Comparison of ENCODE assay signal across 26 mouse cellular contexts in genomic region chr7:109690961-109691360, GRCm38 (mm10). TPM values are rescaled to one million over a fixed set of nuclear protein-coding genes. Genes with fewer than 3 reads are reported as not detected.
DNase-seq lines count a peak whose midpoint lies in the region; ATAC-seq and TF ChIP-seq lines count a peak whose summit lies in the region.
"Had no signal": no experiment of that assay in that cellular context is flagged by ENCODE, and none has a peak within 500 bp of the region (broad histone marks: within the 10 kb centered on the region; RNA-seq: fewer than 3 reads in every experiment).

No protein-coding gene starts in this region.

- H3K36me3 ChIP-seq in liver, adult 2 months (ENCODE audit: control insufficient read depth, insufficient read depth, low read length): no peaks in the 10 kb centered on the region
- no peaks in the 10 kb centered on the region for H3K36me3 ChIP-seq in liver, embryonic 12.5 days
- H3K36me3 ChIP-seq in midbrain, embryonic 11.5 days (ENCODE audit: control insufficient read depth, insufficient read depth, low read length): no peaks in the 10 kb centered on the region
- H3K36me3 ChIP-seq: hindbrain, embryonic 13.5 days; limb, embryonic 15.5 days had no signal

- no peak overlapping the region for H3K4me3 ChIP-seq in liver, adult 2 months (ENCODE audit: insufficient read depth, low read depth, low read length)
- H3K4me3 ChIP-seq in liver, embryonic 12.5 days: no peak overlapping the region
- no peak overlapping the region for H3K4me3 ChIP-seq in midbrain, embryonic 11.5 days (ENCODE audit: low read depth, low read length)
- H3K4me3 ChIP-seq: gastrocnemius, adult 2 months; hindbrain, embryonic 13.5 days; limb, embryonic 15.5 days had no signal

- TF ChIP-seq POLR2A in liver, adult 2 months (IDR thresholded peaks at IDR 0.05; ENCODE audit: extremely low read depth, insufficient read depth, low read length): no peak

- no peaks in the 10 kb centered on the region for H3K27me3 ChIP-seq in liver, adult 2 months (ENCODE audit: control insufficient read depth, insufficient read depth, low read length)
- H3K27me3 ChIP-seq in liver, embryonic 12.5 days (replicated peaks): no peaks in the 10 kb centered on the region
- no peaks in the 10 kb centered on the region for H3K27me3 ChIP-seq in midbrain, embryonic 11.5 days (ENCODE audit: control insufficient read depth, insufficient read depth, low read length)
- H3K27me3 ChIP-seq: hindbrain, embryonic 13.5 days; limb, embryonic 15.5 days had no signal

- no peaks in the 10 kb centered on the region for H3K9me3 ChIP-seq in liver, embryonic 12.5 days (replicated peaks)
- H3K9me3 ChIP-seq in midbrain, embryonic 11.5 days (ENCODE audit: control insufficient read depth, low read length): no peaks in the 10 kb centered on the region
- H3K9me3 ChIP-seq: hindbrain, embryonic 13.5 days; limb, embryonic 15.5 days had no signal

- H3K79me2 ChIP-seq in liver, adult 2 months (ENCODE audit: control insufficient read depth, insufficient read depth, low read length): no peaks in the 10 kb centered on the region

- no peak for ATAC-seq in liver, embryonic 12.5 days
- ATAC-seq in midbrain, embryonic 11.5 days (ENCODE audit: low FRiP score): no peak
- ATAC-seq in frontal cortex, adult (ENCODE audit: low TSS enrichment): no peak
- ATAC-seq: liver, postnatal 0 days; midbrain, embryonic 16.5 days had no signal

- peak; percentile 17 to 38 for DNase-seq in heart, postnatal 14 days
- DNase-seq in heart, adult 9 months (ENCODE audit: low spot score in 2 of 2): no peak
- peak; percentile 19 for DNase-seq in liver, adult 2 months (ENCODE audit: extremely low read depth, low read depth, low spot score)
- DNase-seq in kidney, postnatal 4 days: peak; percentile 46 to 53
- DNase-seq in lung, postnatal 25 days (ENCODE audit: low spot score): peak; percentile 58
- no peak for DNase-seq in midbrain, embryonic 11.5 days (ENCODE audit: low spot score, missing footprints)
- DNase-seq: B cell, adult 2 months; cerebellum, adult 2 months; gastrocnemius, adult 2 months; liver, postnatal 0 days; right cerebral cortex, postnatal 25 days; thymus, postnatal 25 days had no signal

- H3K4me1 ChIP-seq in liver, adult 2 months (ENCODE audit: control insufficient read depth, insufficient read depth, low read length): no peaks in the 10 kb centered on the region
- H3K4me1 ChIP-seq in liver, embryonic 12.5 days: peaks cover 24% of the 10 kb centered on the region
- no peaks in the 10 kb centered on the region for H3K4me1 ChIP-seq in midbrain, embryonic 11.5 days (ENCODE audit: control insufficient read depth, insufficient read depth, low read length)
- H3K4me1 ChIP-seq: hindbrain, embryonic 13.5 days; limb, embryonic 15.5 days had no signal

- intact Hi-C loops in heart, postnatal 14 days (cut with DNase I): no loop called here

- no peak overlapping the region for H3K9ac ChIP-seq in liver, adult 2 months (ENCODE audit: low read depth, low read length)
- H3K9ac ChIP-seq in liver, embryonic 12.5 days: no peak overlapping the region
- H3K9ac ChIP-seq in midbrain, embryonic 11.5 days (ENCODE audit: low read length): no peak overlapping the region
- H3K9ac ChIP-seq: hindbrain, embryonic 13.5 days; limb, embryonic 15.5 days; liver, postnatal 0 days had no signal

- peak overlapping the region; percentile 41; the same call in 1 of the 2 replicates for H3K27ac ChIP-seq in liver, adult 2 months (replicated peaks; ENCODE audit: insufficient read depth, low read depth, low read length)
- H3K27ac ChIP-seq in liver, embryonic 12.5 days: no peak overlapping the region
- no peak overlapping the region for H3K27ac ChIP-seq in midbrain, embryonic 11.5 days (ENCODE audit: low read depth, low read length)
- H3K27ac ChIP-seq: gastrocnemius, adult 2 months; hindbrain, embryonic 13.5 days; limb, embryonic 15.5 days had no signal

- H3K4me2 ChIP-seq in liver, embryonic 12.5 days: no peak overlapping the region
- no peak overlapping the region for H3K4me2 ChIP-seq in midbrain, embryonic 11.5 days
- H3K4me2 ChIP-seq: hindbrain, embryonic 13.5 days; limb, embryonic 15.5 days had no signal

- 65% methylated on average over 5 of the region's 5 CpGs for WGBS in liver, adult 2 months
- WGBS in liver, embryonic 12.5 days (ENCODE audit: insufficient replicate concordance): 70% methylated on average over 5 of the region's 5 CpGs
- 89% methylated on average over 5 of the region's 5 CpGs for WGBS in midbrain, embryonic 11.5 days

- TF ChIP-seq CTCF in liver, adult 2 months (IDR thresholded peaks at IDR 0.05; ENCODE audit: low read depth, low read length): no peak

RNA-seq across cellular contexts. Expression of gene St5, which starts 12.4 kb away (rescaled TPM):
- 10 to 100 TPM; 33.5 to 35.2 TPM for total RNA-seq in heart, postnatal 14 days (2021)
- 8.3 and 22.6 TPM in 2 replicates for total RNA-seq in liver, adult 2 months (2014; rRNA removed)
- 36.4 and 44.1 TPM in 2 replicates for polyA plus RNA-seq in liver, adult 2 months (2012; rRNA removed)
- polyA plus RNA-seq in liver, embryonic 12.5 days (2016; fragmentation: Nextera tagmentation; extraction: Ambion mirVana): 25.1 and 25.3 TPM in 2 replicates
- polyA plus RNA-seq in midbrain, embryonic 11.5 days (2014; fragmentation: Nextera tagmentation; extraction: Ambion mirVana): 37.9 and 41.6 TPM in 2 replicates
- total RNA-seq: neutrophil, adult 5-6 weeks had no signal

RNA-seq across cellular contexts. Expression of gene Akip1, which starts 12.5 kb away (rescaled TPM):
- total RNA-seq in heart, postnatal 14 days (2021): 10 to 100 TPM; 12.1 to 12.4 TPM
- total RNA-seq in liver, adult 2 months (2014; rRNA removed): 17.2 and 20.2 TPM in 2 replicates
- 14.0 and 15.9 TPM in 2 replicates for polyA plus RNA-seq in liver, adult 2 months (2012; rRNA removed)
- 47.9 and 50.2 TPM in 2 replicates for polyA plus RNA-seq in liver, embryonic 12.5 days (2016; fragmentation: Nextera tagmentation; extraction: Ambion mirVana)
- 19.4 and 20.7 TPM in 2 replicates for polyA plus RNA-seq in midbrain, embryonic 11.5 days (2014; fragmentation: Nextera tagmentation; extraction: Ambion mirVana)

RNA-seq across cellular contexts. Expression of gene BC051019, which starts 32.7 kb away (rescaled TPM):
- under 1 TPM in 1 of 2 experiments, not detected in 1; 0.38 TPM for total RNA-seq in heart, postnatal 14 days (2021)
- not detected in 2 replicates for total RNA-seq in liver, adult 2 months (2014; rRNA removed)
- not detected in 2 replicates for polyA plus RNA-seq in liver, adult 2 months (2012; rRNA removed)
- 0.13 and 0.25 TPM in 2 replicates for polyA plus RNA-seq in liver, embryonic 12.5 days (2016; fragmentation: Nextera tagmentation; extraction: Ambion mirVana)
- polyA plus RNA-seq in midbrain, embryonic 11.5 days (2014; fragmentation: Nextera tagmentation; extraction: Ambion mirVana): not detected in 2 replicates
- total RNA-seq: adrenal gland, adult 18-20 months; adrenal gland, postnatal 4 days; gastrocnemius, adult 2 months; left cerebral cortex, adult 18-20 months; left cerebral cortex, postnatal 36 days; megakaryocyte-erythroid progenitor cell, adult 5-6 weeks; neutrophil, adult 5-6 weeks had no signal
- polyA plus RNA-seq: forebrain, embryonic 11.5 days; heart, postnatal 0 days; intestine, embryonic 14.5 days; limb, embryonic 15.5 days had no signal

RNA-seq across cellular contexts. Expression of gene Ascl3, which starts 40.6 kb away (rescaled TPM):
- not detected for total RNA-seq in heart, postnatal 14 days (2021)
- total RNA-seq in liver, adult 2 months (2014; rRNA removed): not detected in 2 replicates
- 0.18 TPM in 1 of 2 replicates, not detected in the other for polyA plus RNA-seq in liver, adult 2 months (2012; rRNA removed)
- polyA plus RNA-seq in liver, embryonic 12.5 days (2016; fragmentation: Nextera tagmentation; extraction: Ambion mirVana): not detected in 2 replicates
- 0.20 TPM in 1 of 2 replicates, not detected in the other for polyA plus RNA-seq in midbrain, embryonic 11.5 days (2014; fragmentation: Nextera tagmentation; extraction: Ambion mirVana)
- total RNA-seq: adrenal gland, postnatal 4 days; gastrocnemius, adult 2 months; left cerebral cortex, adult 18-20 months; left cerebral cortex, postnatal 36 days; megakaryocyte-erythroid progenitor cell, adult 5-6 weeks; neutrophil, adult 5-6 weeks had no signal
- polyA plus RNA-seq: heart, postnatal 0 days; intestine, embryonic 14.5 days; limb, embryonic 15.5 days; liver, postnatal 0 days had no signal

Comparison
In these comparisons a context has a peak if more than half of its experiments do, and no peak if none do; other contexts are left out.
1. DNase-seq: peak in heart, postnatal 14 days (2 of 2), liver, adult 2 months (single experiment), kidney, postnatal 4 days (2 of 2) and lung, postnatal 25 days (single experiment); none in heart, adult 9 months (0 of 2) and midbrain, embryonic 11.5 days (single experiment).